Mouse (Mus musculus) bone marrow macrophage, adult 2 months (primary cell): ENCODE results near the gene Jade1.

Source experiments
- CTCF ChIP-seq: IDR thresholded peaks from 2 replicates; pipeline ENCODE4 v1.5.1; 2012; ENCODE audit warnings: low read depth, mild to moderate bottlenecking, low read length, moderate library complexity
- POLR2A ChIP-seq: IDR thresholded peaks from 2 replicates; pipeline ENCODE4 v1.6.1; 2012; ENCODE audit warnings: mild to moderate bottlenecking, low read depth, low read length, borderline replicate concordance

DNA sequence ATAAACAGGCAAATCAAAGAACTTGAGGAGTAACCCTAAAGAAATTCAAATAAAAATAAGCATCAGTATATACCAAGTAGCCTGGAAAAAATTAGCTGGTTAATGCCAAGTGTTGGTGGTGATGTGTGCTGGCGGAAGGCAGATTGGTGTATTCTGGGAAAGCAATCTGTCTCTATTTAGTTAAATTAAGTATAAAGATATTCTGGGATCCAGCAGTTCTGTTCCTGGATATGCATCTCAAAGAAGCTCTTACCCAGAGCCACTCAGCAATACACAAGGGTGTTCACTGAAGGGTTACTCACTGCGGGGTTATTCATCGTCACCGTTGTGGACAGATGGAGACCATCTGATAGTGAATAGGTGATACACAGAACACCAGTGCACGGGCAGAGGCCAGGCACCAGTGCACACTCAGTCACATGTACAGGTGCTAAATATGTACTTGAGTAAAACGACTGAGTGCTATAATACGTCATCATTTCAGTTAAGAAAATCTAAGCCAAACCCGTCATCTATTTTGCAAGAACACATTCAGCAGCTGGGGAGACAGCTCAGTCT lies 38.5 kb upstream of the Jade1 start:
- no peak for TF ChIP-seq POLR2A
- TF ChIP-seq CTCF: no peak
